Mouse (Mus musculus) small intestine, adult 2 months (tissue): ENCODE measurements around the gene Coq5.

Experiments
- CTCF ChIP-seq: fragments of 200-500 bp; IDR thresholded peaks from 2 replicates; pipeline ENCODE4 v1.5.1; 2012; ENCODE audit warnings: low read depth, mild to moderate bottlenecking, control low read depth, inconsistent platforms, low read length, moderate library complexity, mixed read lengths; ENCODE audit not compliant: insufficient replicate concordance, insufficient read length; ENCODE audit errors: extremely low read depth
- POLR2A ChIP-seq: fragments of 200-500 bp; IDR thresholded peaks from 2 replicates; pipeline ENCODE4 v1.6.1; 2012; ENCODE audit warnings: low read depth, mild to moderate bottlenecking, control low read depth, inconsistent platforms, low read length, moderate library complexity

DNA sequence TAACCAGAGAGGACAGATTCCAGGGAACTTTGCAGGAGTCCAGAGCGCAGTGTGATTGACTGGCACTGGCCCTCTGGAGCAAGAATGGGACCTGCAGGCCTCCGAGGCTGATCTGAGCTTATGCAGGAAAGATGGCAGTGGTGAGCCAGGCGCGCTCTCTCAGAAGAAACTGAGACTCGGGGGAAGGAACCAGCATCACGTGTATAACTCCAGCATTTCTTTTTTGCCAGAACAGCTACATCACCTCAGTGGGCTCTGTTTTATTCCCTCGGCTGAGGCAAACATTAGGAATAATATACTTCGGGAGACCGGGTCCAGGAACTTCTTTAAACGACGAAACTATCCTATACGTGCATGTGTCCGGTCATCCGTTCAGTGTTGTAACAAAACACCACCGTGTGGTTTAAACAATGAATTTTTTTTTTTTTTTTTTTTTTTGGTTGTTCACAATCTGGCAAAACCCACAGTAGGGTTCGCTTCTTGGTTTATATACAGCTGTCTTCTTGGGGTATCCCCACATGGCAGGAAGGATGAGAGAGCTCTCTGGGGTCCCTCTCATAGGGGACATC is 47.8 kb upstream of the Coq5 start:
- TF ChIP-seq CTCF (no peak), POLR2A (no peak)
